Mouse (Mus musculus) hindbrain, embryonic 11.5 days (tissue): ENCODE measurements around the gene St3gal5. TPM values are rescaled to one million over a fixed set of nuclear protein-coding genes. Genes with fewer than 3 reads are reported as not detected.

Experiments used
- ATAC-seq: fragments of 200-750 bp; cut with Nextera tagmentation; 2 replicates; pipeline ENCODE4 v1.8.0; 2017; ENCODE audit warnings: mild to moderate bottlenecking, moderate TSS enrichment, moderate library complexity; ENCODE audit not compliant: low FRiP score
- DNase-seq: peaks from one replicate; pipeline ENCODE4 v3.0.0-alpha.2; 2015; ENCODE audit warnings: low spot score
- H3K27ac ChIP-seq: fragments of 300-500 bp; sonication (generic); 2 replicates; pipeline ENCODE4 v1.5.1; 2014; ENCODE audit warnings: mild to moderate bottlenecking, low read depth, low read length
- H3K27me3 ChIP-seq: fragments of 300-500 bp; sonication (generic); 2 replicates; pipeline ENCODE4 v1.6.1; 2014; ENCODE audit warnings: mild to moderate bottlenecking, low read length, moderate library complexity, mixed read lengths; ENCODE audit not compliant: control insufficient read depth, insufficient read depth
- H3K36me3 ChIP-seq: fragments of 300-500 bp; sonication (generic); 2 replicates; pipeline ENCODE4 v1.6.1; 2014; ENCODE audit warnings: mild to moderate bottlenecking, low read length, moderate library complexity, mixed read lengths; ENCODE audit not compliant: control insufficient read depth, insufficient read depth
- H3K4me1 ChIP-seq: fragments of 300-500 bp; sonication (generic); replicated peaks from 2 replicates; pipeline ENCODE4 v1.6.1; 2014; ENCODE audit warnings: low read length, mixed read lengths; ENCODE audit not compliant: control insufficient read depth, insufficient read depth
- H3K4me2 ChIP-seq: fragments of 300-500 bp; sonication (generic); replicated peaks from 2 replicates; pipeline ENCODE4 v1.6.1; 2014; ENCODE audit warnings: mild to moderate bottlenecking, low read depth, low read length
- H3K4me3 ChIP-seq: fragments of 300-500 bp; sonication (generic); 2 replicates; pipeline ENCODE4 v1.5.1; 2014; ENCODE audit warnings: low read depth, low read length
- H3K9ac ChIP-seq: fragments of 300-500 bp; sonication (generic); 2 replicates; pipeline ENCODE4 v1.6.1; 2014; ENCODE audit warnings: low read depth, low read length
- H3K9me3 ChIP-seq: fragments of 300-500 bp; sonication (generic); 2 replicates; pipeline ENCODE4 v1.6.1; 2016; ENCODE audit warnings: low read length; ENCODE audit not compliant: control insufficient read depth
- WGBS: fragments of 180-500 bp; shearing (Covaris S2); extraction: QIAGEN DNeasy Blood & Tissue Kit; methylation state at CpG from one replicate; pipeline ENCODE4 v1.1.7; 2014; 5-methylcytosine and 5-hydroxymethylcytosine counted together
- polyA plus RNA-seq: library from polyadenylated mRNA; unstranded; fragments of >200 nt; fragmentation: Nextera tagmentation; extraction: Ambion mirVana; gene quantifications from 2 replicates; pipeline ENCODE4 v1.2.1, GENCODE M21; 2014

The St3gal5 gene
- polyA plus RNA-seq, 1 experiment from 2014 or later = 50.4 TPM

- H3K27me3 ChIP-seq = no peaks in the 10 kb centered on the region
- DNase-seq (no peak), ATAC-seq (no peak)
- H3K4me2 ChIP-seq = no peak overlapping the region
- H3K4me1 ChIP-seq = no peaks in the 10 kb centered on the region
- no peaks in the 10 kb centered on the region for H3K9me3 ChIP-seq
- no peaks in the 10 kb centered on the region for H3K36me3 ChIP-seq
- WGBS = 84% methylated on average over 7 of the region's 7 CpGs
- no peak overlapping the region for H3K9ac ChIP-seq
- H3K4me3 ChIP-seq = no peak overlapping the region
- no peak overlapping the region for H3K27ac ChIP-seq
These were observed 17.5 kb downstream of the St3gal5 start for GRCm38 (mm10) chr6:72114902-72115301.

GRCm38 (mm10) chr6:72117322-72117968, 20.1 kb downstream of the St3gal5 start:
- Histone ChIP-seq H3K4me2 (no peak overlapping the region), H3K9ac (no peak overlapping the region), H3K4me3 (no peak overlapping the region), H3K9me3 (no peaks in the 10 kb centered on the region), H3K27me3 (no peaks in the 10 kb centered on the region), H3K4me1 (no peaks in the 10 kb centered on the region), H3K27ac (no peak overlapping the region), H3K36me3 (no peaks in the 10 kb centered on the region)
- WGBS = 85% methylated on average over 8 of the region's 8 CpGs
- no peak for DNase-seq
- ATAC-seq = no peak

- DNase-seq = no peak
- Histone ChIP-seq H3K4me2 (no peak overlapping the region), H3K27me3 (no peaks in the 10 kb centered on the region), H3K4me3 (no peak overlapping the region), H3K36me3 (no peaks in the 10 kb centered on the region), H3K4me1 (no peaks in the 10 kb centered on the region), H3K9ac (no peak overlapping the region), H3K27ac (no peak overlapping the region), H3K9me3 (no peaks in the 10 kb centered on the region)
- ATAC-seq = no peak
- 72% methylated on average over 1 of the region's 1 CpGs for WGBS
These were observed 22.5 kb downstream of the St3gal5 start for GRCm38 (mm10) chr6:72119870-72120269.

- Histone ChIP-seq H3K4me1 (no peaks in the 10 kb centered on the region), H3K36me3 (no peaks in the 10 kb centered on the region), H3K4me2 (no peak overlapping the region), H3K4me3 (no peak overlapping the region), H3K27me3 (no peaks in the 10 kb centered on the region), H3K27ac (no peak overlapping the region), H3K9me3 (no peaks in the 10 kb centered on the region), H3K9ac (no peak overlapping the region)
- ATAC-seq (no peak), DNase-seq (no peak)
- WGBS = 71% methylated on average over 3 of the region's 3 CpGs
These were observed 23.9 kb downstream of the St3gal5 start for GRCm38 (mm10) chr6:72121301-72121700.

GRCm38 (mm10) chr6:72122515-72122914, 25.1 kb downstream of the St3gal5 start:
- no peaks in the 10 kb centered on the region for H3K9me3 ChIP-seq
- no peak for ATAC-seq
- 95% methylated on average over 5 of the region's 5 CpGs for WGBS
- no peak overlapping the region for H3K9ac ChIP-seq
- H3K27ac ChIP-seq = no peak overlapping the region
- no peak for DNase-seq
- H3K36me3 ChIP-seq = no peaks in the 10 kb centered on the region
- no peaks in the 10 kb centered on the region for H3K4me1 ChIP-seq
- H3K4me2 ChIP-seq = no peak overlapping the region
- H3K4me3 ChIP-seq = no peak overlapping the region
- H3K27me3 ChIP-seq = no peaks in the 10 kb centered on the region

- Histone ChIP-seq H3K27me3 (no peaks in the 10 kb centered on the region), H3K36me3 (no peaks in the 10 kb centered on the region), H3K4me1 (no peaks in the 10 kb centered on the region), H3K9me3 (no peaks in the 10 kb centered on the region), H3K4me2 (no peak overlapping the region), H3K27ac (no peak overlapping the region), H3K9ac (no peak overlapping the region), H3K4me3 (no peak overlapping the region)
- DNase-seq = no peak
- ATAC-seq = no peak
- 96% methylated on average over 13 of the region's 13 CpGs for WGBS
These were observed 27.1 kb downstream of the St3gal5 start for GRCm38 (mm10) chr6:72124315-72125103.

GRCm38 (mm10) chr6:72126128-72126917, 28.9 kb downstream of the St3gal5 start:
- Histone ChIP-seq H3K4me1 (no peaks in the 10 kb centered on the region), H3K9ac (no peak overlapping the region), H3K4me2 (no peak overlapping the region), H3K9me3 (no peaks in the 10 kb centered on the region), H3K4me3 (no peak overlapping the region), H3K27ac (no peak overlapping the region), H3K27me3 (no peaks in the 10 kb centered on the region), H3K36me3 (no peaks in the 10 kb centered on the region)
- WGBS = 86% methylated on average over 9 of the region's 9 CpGs
- DNase-seq = no peak
- no peak for ATAC-seq

- Histone ChIP-seq H3K27ac (no peak overlapping the region), H3K4me2 (no peak overlapping the region), H3K4me3 (no peak overlapping the region), H3K27me3 (no peaks in the 10 kb centered on the region), H3K9ac (no peak overlapping the region), H3K9me3 (no peaks in the 10 kb centered on the region), H3K36me3 (no peaks in the 10 kb centered on the region), H3K4me1 (no peaks in the 10 kb centered on the region)
- 83% methylated on average over 6 of the region's 6 CpGs for WGBS
- no peak for ATAC-seq
- DNase-seq = no peak
These were observed 32.7 kb downstream of the St3gal5 start for GRCm38 (mm10) chr6:72130056-72130455.
